Mouse (Mus musculus) heart, postnatal 36 days (tissue): ENCODE results near the gene Man1c1. TPM values are rescaled to one million over a fixed set of nuclear protein-coding genes. Genes with fewer than 3 reads are reported as not detected.

Experiments
- DNase-seq, 2 experiments: peaks; one replicate each; pipeline ENCODE4 v3.0.0; 2021 to 2022
- intact Hi-C: fragments of 180-260 bp; cut with DNase I; formaldehyde crosslinking; loops from one replicate; pipeline ENCODE4 v1.15.1; 2025
- microRNA-seq, 2 experiments: library from miRNA; unstranded; fragments of <30 nt; microRNA quantifications; one replicate each; pipeline ENCODE4 v1.2.0; 2021; ENCODE audit warnings: borderline number of aligned reads in 2 of 2
- total RNA-seq, 2 experiments: library from RNA; stranded (reverse); gene quantifications; 2 replicates each; pipeline ENCODE4 v1.2.3; 2021

Gene Man1c1
- total RNA-seq, 2 experiments from 2014 or later, result 22.0 to 23.2 TPM

DNA sequence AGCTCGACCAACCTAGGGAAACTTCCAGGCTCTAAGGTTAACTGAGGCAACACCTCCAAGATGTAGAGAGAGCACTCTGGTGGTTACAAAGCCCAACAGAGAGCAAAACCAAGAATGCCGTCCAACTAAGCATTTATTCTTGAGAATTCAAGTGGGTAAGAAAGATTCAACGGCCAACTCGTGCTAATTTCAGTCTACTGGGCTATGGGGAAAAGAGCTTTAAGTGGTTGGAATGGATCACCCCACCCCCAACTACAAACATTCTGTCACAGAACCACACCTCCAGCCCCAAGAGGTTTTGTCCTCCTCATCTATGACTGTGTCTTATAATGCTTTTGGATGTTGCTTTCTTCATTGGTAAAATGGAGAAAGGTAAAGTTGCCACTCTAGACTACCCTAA, 171.2 kb downstream of the Man1c1 start:
- intact Hi-C loops, result no loop called here
- no peak for DNase-seq

- no peak for DNase-seq
- intact Hi-C loops, result no loop called here
Observed at GRCm38 (mm10) chr4:134526220-134526619, 177.9 kb downstream of the Man1c1 start.

DNA sequence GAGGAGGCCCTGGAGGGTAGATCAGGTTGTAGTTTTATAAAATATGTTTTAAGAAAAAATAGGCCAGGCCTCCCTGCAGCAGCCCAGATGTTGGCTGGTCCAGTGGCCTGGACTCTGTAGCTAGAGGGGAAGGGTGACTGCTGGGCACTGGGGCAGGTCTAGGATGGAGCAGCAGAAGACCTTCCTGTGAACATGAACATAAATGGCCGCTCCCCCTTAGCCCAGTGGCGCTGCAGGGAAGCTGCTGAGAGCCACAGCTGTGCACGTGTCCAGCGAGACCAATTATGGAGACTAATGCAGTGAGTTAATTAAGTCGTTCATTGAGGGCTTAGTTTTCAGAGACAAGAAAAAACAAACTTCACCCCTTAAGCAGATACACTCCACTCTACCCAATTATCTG, 178.3 kb downstream of the Man1c1 start:
- intact Hi-C loops, result no loop called here
- DNase-seq, result no peak

GRCm38 (mm10) chr4:134523447-134523846, 180.6 kb downstream of the Man1c1 start:
- no peak for DNase-seq
- intact Hi-C loops, result no loop called here

GRCm38 (mm10) chr4:134519281-134519680, 184.8 kb downstream of the Man1c1 start:
- no peak for DNase-seq
- intact Hi-C loops, result no loop called here

- no peak for DNase-seq
- intact Hi-C loops, result no loop called here
Observed at GRCm38 (mm10) chr4:134518541-134518940, 185.5 kb downstream of the Man1c1 start.

DNA sequence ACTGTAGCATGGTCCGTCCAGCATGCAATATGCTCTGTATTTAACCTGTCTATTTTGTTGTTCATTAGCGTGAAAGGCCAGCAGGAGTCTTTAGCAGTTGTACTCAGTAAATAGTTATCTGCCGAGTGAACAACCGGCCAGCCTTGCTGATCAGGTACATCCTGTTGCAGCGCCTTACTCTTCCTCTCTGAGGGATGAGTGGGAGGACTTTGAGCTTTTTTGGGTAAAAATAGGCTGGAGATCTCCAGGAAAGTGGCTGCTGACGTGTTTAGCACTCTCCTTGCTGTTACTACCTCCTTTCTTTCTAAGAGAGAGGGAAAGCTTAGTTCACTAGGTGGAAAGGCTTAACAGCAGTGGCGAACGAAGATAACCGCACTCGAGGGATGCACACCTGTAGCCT, 186.4 kb downstream of the Man1c1 start:
- DNase-seq, result no peak

DNA sequence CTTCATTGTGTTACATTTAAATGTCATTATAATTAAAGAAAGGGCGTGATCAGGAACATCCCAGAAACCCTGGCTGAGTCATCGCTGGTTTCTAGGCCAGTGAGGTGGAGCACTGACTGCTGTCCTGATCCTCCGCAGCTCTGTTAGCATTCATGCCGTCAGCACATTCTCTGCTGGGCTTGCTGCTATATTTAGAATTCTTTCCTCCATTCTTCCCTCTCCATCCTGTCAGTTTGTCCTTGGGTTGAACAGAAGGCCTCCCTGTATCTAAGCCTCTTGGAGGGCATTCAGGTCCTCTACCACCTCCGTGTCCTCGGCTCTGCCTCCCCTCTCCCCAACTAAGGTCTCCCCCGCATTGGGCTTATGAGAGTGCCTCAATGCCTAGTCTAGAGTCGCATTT, 187.1 kb downstream of the Man1c1 start:
- intact Hi-C loops, result no loop called here
- peak; percentile 39 to 53 for DNase-seq

More for the DNA sequence above, 186.4 kb downstream of the Man1c1 start:
- intact Hi-C loops, result no loop called here

DNA sequence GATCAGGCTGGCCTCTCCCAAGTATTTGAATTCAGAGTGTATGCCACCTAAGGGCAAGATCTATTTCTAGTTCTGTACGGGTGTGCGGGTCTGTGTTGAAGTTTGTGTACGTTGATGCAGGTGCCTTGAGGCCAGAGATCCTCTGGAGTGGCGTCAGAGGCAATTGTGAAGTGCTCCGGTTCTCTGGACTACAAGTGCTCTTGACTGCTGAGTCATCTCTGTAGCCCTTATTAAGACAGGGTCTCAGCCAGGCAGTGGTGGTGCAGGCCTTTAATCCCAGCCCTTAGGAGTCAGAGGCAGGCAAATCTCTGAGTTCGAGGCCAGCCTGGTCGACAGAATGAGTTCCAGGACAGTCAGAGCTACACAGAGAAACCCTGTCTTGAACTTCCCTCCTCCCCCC, 188.5 kb downstream of the Man1c1 start:
- intact Hi-C loops, result no loop called here
- DNase-seq, result no peak

GRCm38 (mm10) chr4:134514309-134514930, 189.7 kb downstream of the Man1c1 start:
- DNase-seq, result no peak
- intact Hi-C loops, result no loop called here

DNA sequence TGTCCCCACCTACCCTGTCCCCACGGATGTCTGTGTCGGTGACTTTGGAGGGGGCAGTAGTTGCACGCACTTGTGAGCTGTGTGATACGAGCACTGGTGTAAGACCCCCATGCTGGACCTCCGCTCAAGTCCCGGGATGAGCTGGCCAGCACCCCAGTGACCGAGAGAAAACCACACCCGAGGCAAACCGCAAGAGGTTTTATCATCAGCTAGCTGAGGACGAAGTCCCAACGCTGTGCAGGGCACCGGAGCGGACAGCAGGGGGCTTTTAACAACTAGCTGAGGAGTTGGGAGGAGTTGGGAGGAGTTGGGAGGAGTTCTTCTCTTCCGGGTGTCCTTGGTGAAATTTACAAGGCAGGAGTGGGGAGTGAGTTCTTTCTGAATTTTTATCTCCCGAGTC, 191.3 kb downstream of the Man1c1 start:
- DNase-seq, result peak; percentile 67 to 73
- intact Hi-C loops, result no loop called here

DNA sequence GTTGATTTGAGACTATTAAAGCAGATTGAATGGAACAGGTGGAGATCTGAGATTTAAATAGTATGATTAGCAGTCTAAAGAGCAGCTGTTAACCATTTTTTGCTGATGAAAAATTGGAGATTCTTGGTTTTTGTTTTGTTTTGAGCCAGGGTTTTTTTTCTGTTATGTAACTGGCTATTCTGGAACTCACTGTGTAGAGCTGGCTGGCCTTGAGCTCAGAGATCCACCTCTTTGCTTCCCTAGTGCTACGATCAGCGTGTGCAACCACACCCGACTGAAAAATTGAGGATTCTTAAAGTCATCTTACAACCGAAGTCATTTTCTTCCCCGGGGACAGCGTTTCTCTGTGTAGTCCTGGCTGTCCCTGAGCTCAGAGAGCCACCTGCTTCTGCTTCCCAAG, 192.4 kb downstream of the Man1c1 start:
- DNase-seq, result no peak
- intact Hi-C loops, result no loop called here

Small RNA genes lying within 50 kb of the gene (microRNA-seq; reads per million reads assigned to microRNA genes)
- 0 reads per million in 2 experiments for gene Mir6403

Other genes starting within 250 kb of the Man1c1 start
- 10 to 100 TPM; 28.4 to 28.9 TPM for gene Stmn1, start 236.0 kb downstream of the Man1c1 start, total RNA-seq
- 10 to 100 TPM; 19.0 to 24.0 TPM for gene Paqr7, start 207.6 kb downstream of the Man1c1 start, total RNA-seq
- gene Aunip, start 193.3 kb downstream of the Man1c1 start, total RNA-seq, result under 1 TPM in 1 of 2 experiments, not detected in 1; 0.22 TPM
- 100 to 1,000 TPM; 178 to 188 TPM for gene Mtfr1l, start 168.9 kb downstream of the Man1c1 start, total RNA-seq
- gene Selenon, start 152.1 kb downstream of the Man1c1 start, total RNA-seq, result 10 to 100 TPM; 19.8 to 21.1 TPM
- gene Ldlrap1, start 63.7 kb upstream of the Man1c1 start, total RNA-seq, result 10 to 100 TPM; 14.3 to 16.2 TPM
- gene Maco1, start 149.1 kb upstream of the Man1c1 start, total RNA-seq, result 10 to 100 TPM; 23.9 to 24.7 TPM
- gene Rhd, start 160.2 kb upstream of the Man1c1 start, total RNA-seq, result 1 to 10 TPM; 2.8 to 3.0 TPM
- 10 to 100 TPM; 65.8 to 71.3 TPM for gene Tmem50a, start 210.7 kb upstream of the Man1c1 start, total RNA-seq
- gene Rsrp1, start 219.3 kb upstream of the Man1c1 start, total RNA-seq, result 100 to 1,000 TPM; 129 to 206 TPM
- gene Syf2, start 226.6 kb upstream of the Man1c1 start, total RNA-seq, result 10 to 100 TPM; 56.1 to 65.6 TPM